Mouse (Mus musculus): Measurements from ENCODE around the gene Stim1.
"Not testable (repeated sequence)": the region's sequence is repeated elsewhere in the genome, so short reads cannot be mapped to it uniquely, and the experiment has no call there.

Stim1 gene

GRCm38 (mm10) chr7:102373382-102374072 lies 105.9 kb downstream of the Stim1 start:
- no peak for DNase-seq

DNA sequence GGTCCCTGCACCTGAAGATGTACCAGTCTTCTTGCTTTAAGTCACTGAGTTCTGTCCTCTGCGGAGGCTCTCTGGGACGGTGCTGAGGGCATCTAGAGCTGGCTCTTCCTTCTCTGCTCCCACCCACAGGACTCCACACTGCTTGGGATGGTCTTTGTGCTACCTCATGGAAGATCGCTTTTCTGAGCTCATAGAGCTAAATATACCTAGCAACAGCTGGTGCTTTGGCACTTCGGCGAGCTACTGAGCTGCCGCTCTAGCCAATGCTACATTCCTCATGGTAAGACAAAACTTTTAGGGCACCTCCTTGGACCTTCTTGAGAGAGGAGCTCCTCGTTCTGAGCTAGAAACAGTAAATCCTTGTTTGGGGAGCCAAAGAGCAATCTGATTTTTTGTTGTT lies 115.6 kb downstream of the Stim1 start:
- no peak for DNase-seq

DNA sequence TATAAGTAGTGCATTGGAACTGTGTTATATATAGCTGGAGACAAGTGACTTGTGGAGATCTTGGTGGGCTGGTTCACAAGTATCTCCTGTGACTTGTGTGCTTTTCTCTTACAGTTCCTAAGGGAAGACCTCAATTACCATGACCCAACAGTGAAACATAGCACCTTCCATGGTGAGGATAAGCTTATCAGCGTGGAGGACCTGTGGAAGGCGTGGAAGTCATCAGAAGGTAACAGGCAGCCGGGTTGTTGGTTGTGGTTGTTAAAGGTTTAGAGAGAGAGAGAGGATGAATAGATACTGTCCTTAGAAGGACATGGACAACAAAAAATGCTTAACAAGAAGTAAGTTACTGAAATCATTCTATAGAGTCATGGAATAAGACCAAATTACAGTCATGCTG lies 118.4 kb downstream of the Stim1 start:
- no peak for DNase-seq

GRCm38 (mm10) chr7:102389082-102389481 lies 121.5 kb downstream of the Stim1 start:
- no peak for DNase-seq

DNA sequence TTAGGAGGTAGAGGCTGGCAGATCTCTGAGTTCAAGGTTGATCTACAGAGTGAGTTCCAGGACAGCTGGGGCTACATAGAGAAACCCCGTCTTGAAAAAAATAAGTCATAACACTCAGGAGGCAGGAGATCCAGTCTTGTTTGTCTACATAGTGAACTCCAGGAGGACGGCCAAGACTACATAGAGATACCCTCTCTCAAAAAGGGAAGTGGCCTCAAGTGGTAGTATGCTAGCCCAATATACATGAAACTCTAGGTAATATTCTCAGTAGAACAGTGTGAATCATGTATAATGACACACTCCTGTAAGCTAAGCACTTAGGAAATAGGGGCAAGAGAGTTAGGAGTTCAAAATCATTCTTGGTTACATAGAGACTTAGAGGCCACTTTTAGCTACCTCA lies 126.3 kb downstream of the Stim1 start:
- no peak for DNase-seq

DNA sequence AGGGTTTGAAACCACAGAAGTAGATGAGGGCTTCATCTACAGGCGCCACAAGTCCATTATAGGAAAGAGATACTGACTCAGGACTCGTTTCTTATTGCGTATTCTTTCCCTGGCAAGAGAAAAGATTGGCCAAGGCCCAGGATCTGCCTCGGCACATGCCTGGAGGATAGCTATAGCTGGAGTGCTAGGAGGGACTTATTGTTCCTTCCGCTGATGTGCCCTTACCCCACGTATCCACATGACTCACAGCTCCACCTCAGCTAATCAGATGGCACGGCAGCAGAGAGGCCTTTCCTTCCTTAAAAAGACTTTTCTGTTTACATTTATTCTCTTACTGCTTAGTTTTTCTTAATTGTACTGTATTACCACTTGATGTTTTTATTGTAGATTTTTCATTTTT lies 128.3 kb downstream of the Stim1 start:
- DNase-seq = no peak

DNA sequence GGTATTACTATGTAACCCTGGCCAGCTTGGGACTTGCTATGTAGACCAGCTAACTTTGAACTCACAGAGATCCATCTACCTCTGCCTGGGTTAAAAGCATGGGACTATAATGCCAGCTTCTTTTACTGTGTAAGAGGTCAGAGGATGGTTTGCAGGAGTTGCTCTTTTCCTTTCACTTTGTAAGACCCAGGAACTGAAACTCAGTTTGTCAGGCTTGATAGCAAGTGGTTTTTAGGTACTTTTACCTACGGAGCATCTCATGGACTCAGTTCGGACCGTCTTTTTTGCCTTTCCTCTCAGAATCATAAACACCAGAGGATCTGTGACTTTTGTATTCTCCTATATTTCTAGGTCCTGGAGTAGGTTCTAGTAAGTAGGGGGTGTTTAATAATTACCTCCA lies 128.7 kb downstream of the Stim1 start:
- no peak for DNase-seq

DNA sequence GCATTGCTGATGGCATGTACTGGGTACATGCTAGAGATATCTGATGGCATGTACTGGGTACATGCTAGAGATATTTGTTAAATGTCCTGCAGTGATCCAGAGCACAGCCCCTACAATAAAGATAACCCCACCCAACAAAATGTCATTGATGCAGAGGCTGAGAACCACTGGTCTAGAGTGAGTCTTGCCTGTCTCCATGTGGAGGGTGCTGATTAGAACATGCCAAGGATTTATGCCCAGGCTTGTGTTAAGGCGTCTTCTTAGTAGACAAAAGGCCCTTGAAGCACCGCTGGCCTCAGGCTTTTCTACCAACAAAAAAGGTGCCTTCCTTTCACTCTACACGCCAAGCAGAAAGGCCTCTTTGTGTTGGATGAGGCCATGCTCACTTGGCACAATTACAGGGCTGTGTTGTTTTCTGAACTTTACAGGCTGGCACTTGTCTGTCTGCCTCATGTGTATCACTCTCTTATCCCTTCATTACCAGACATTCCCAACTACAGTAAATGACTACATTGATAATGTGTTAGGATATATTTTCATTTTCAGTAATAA lies 131.7 kb downstream of the Stim1 start:
- DNase-seq = no peak

GRCm38 (mm10) chr7:102404118-102404517 lies 136.5 kb downstream of the Stim1 start:
- DNase-seq = no peak

DNA sequence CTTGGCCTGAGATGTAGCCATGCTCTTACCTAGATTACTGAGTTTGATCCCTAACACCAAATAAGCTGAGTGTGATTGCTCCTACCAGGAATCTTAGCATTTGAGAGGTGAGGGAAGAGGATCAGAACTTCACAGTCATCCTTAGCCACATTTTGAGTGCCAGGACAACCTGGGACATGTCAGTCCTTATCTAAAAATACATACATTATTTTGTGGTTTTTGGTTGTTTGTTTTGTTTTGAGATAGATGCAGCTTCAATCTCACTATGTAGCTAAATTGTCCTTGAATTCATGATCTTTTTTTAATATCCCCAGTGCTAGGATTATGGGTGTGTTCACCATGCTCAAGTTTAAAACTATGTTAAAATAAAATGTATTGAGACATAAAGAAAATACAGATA lies 139.8 kb downstream of the Stim1 start:
- no peak for DNase-seq

DNA sequence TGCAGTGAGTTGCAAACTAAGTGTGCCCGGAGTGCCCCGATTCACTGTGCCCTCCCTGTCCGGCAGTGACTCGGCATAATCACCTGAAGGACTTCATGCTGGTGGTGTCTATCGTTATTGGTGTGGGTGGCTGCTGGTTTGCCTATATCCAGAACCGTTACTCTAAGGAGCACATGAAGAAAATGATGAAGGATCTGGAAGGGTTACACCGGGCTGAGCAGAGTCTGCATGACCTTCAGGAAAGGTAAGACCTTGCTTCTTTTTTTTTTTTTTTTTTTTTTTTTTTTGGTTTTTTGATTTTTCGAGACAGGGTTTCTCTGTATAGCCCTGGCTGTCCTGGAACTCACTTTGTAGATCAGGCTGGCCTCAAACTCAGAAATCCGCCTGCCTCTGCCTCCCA lies 147.7 kb downstream of the Stim1 start:
- not testable (repeated sequence) for DNase-seq

DNA sequence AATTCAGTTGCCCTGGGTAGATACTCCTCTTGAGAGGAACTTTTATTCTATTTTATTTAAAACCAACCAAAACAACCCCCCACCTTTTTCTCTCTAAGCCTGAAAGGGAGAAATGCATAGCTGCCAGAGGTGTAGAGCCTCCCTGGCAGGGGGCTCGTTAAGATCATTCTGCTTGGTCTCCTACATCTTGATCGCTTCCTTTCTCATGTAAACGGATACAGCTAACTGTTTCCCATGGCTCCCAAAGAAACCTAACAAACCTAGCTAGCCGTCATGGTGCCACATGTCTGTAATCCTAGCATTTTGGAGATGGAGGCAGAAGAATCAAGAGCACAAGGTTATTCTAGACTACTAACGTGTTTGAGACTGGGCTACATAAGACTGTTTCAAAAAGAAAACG lies 148.2 kb downstream of the Stim1 start:
- DNase-seq = no peak

DNA sequence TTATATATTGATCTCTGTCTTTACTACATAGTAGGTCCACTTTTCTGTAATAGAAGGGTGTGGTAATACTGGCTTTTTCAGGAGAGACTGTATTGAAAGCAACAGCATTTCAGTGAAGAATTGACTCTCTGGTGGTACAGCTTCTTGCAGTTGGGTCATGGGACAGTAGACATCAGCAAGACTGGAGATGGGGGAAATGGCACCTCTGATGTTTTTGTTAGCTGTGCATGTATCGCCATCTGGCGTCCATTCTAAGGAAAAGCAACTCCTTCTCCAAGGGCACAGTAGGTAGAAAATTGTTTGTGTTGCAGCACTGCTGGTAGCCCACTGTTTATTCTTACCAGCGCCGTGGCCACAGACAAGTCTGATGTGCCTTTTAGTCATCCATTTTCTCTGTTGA lies 149.8 kb downstream of the Stim1 start:
- DNase-seq = peak; percentile 69

GRCm38 (mm10) chr7:102422036-102422435 lies 154.4 kb downstream of the Stim1 start:
- no peak for DNase-seq

- DNase-seq = no peak
These were observed 158.5 kb downstream of the Stim1 start for GRCm38 (mm10) chr7:102425933-102426685.

DNA sequence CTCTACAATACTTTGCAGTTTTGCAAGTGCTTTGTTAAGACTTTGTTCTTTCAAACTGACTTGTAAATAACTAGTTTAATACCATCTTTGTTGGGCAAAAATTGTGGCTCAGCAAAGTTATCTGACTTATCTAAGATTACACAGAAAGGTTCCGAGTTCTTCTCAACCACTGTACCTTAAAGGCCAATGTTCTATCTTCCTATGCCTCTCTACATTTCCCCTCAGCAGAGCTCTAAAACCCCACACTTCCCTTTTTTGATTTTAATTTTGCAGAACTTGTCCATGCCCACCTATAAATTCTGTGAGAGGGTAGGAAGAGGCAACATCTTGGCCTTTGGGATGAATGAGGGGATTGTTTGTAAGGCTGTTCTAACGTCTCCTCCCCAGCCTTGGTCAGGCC lies 166.7 kb downstream of the Stim1 start:
- DNase-seq = no peak

DNA sequence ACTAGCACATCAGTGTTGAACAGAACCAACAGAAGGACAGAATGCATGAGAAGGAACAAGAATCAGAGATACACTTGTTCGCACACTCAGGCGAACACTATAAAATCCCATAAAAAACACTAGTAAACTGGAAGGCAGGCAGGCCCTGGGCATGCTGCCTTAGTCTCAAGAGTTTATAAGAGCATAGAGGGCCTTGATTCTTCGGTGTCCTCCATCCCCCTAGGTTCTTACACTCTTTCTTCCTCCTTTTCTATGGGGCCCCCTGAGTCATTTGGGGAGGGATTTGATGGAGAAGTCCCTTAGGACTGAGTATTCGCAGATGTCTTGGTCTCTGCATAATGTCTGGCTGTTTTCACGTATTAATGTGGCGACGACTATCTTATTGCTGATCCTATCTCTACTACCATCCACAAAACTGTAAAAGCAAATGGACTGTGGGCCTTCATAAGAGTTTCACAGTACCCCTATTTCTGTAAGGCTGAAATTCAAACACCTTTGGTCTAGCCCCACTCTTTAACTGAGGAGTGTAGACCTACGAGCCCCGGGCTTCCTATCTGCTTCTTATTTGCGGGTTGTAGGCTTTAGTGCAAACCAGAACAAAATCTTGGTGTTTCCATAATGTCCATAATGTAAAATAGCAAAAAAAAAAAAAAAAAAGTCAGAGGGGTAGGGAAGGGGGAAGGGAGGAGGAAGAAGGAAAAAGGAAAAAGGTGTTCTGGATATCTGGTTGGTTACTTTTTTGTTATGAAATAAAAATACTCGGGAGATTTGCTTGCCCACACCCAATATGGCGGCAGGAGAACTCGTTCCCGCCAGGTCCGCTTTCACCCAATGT lies 173.4 kb downstream of the Stim1 start:
- peak; percentile 19 for DNase-seq

GRCm38 (mm10) chr7:102441657-102442391 lies 174.2 kb downstream of the Stim1 start, which contains the start of gene Rrm1:
Rrm1 (plus strand) TSS chr7:102441695.
- peak; percentile 96 for DNase-seq

- DNase-seq = no peak
These were observed 174.8 kb downstream of the Stim1 start for GRCm38 (mm10) chr7:102442432-102442831.

GRCm38 (mm10) chr7:102444301-102444700 lies 176.7 kb downstream of the Stim1 start:
- DNase-seq = no peak

DNA sequence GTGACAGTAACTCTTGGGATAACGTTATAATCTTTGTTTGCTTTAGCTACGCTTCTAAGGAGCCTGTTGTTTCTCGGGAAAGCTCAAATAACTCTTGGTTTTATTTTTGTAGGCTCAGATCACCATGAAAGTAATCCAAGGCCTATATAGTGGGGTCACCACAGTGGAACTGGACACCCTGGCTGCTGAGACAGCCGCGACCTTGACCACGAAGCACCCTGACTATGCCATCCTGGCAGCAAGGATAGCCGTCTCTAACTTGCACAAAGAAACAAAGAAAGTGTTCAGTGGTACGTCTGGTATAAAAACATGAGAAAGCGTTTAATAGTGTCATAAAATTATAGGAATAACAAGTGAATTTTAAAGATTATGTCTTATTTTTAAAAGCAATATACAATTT lies 178.8 kb downstream of the Stim1 start:
- DNase-seq = no peak

GRCm38 (mm10) chr7:102458618-102459380 lies 191.2 kb downstream of the Stim1 start:
- no peak for DNase-seq

Measured in cerebellum, adult 9-11 months (tissue).